Mouse (Mus musculus): ENCODE results near the gene Armc5. TPM values are rescaled to one million over a fixed set of nuclear protein-coding genes. Genes with fewer than 3 reads are reported as not detected.

The Armc5 gene
- polyA plus RNA-seq (2014; fragmentation: Illumina TruSeq; extraction: RNeasy Lipid Tissue Mini Kit (QIAGEN cat#74804); ENCODE audit: low read depth, low replicate concordance): 0.70 TPM

GRCm38 (mm10) chr7:128236856-128237592, at the start of gene Armc5:
TSS of gene Armc5 (plus strand) at chr7:128237342.

DNA sequence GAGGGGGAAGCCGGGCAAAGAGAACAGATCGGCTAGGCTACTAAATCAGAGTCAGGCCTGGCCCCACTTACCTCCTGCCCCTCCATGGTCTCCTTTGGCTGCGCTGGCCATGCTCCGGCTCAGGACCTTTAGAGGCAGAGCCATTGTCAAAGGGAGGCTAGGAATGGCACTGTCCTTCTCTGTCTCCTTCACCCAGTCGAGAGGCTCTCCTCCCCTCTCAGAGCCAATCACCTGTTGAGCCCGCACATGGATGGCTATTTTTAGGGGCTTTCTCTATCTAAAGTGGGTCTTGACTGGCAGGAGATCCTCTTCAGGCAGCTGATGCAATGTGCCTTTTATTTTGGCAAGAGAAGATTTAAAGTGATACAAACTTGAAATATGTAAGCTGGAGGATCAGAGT, 31.0 kb upstream of the Armc5 start, which contains the start of gene Cox6a2:
Gene Cox6a2, minus strand, starts transcription at position 236 of the 400 bp plus-strand sequence.

GRCm38 (mm10) chr7:128237927-128238778, 1.0 kb downstream of the Armc5 start, which contains the start of gene 9130023H24Rik:
TSS of gene 9130023H24Rik (minus strand) at chr7:128238031.

DNA sequence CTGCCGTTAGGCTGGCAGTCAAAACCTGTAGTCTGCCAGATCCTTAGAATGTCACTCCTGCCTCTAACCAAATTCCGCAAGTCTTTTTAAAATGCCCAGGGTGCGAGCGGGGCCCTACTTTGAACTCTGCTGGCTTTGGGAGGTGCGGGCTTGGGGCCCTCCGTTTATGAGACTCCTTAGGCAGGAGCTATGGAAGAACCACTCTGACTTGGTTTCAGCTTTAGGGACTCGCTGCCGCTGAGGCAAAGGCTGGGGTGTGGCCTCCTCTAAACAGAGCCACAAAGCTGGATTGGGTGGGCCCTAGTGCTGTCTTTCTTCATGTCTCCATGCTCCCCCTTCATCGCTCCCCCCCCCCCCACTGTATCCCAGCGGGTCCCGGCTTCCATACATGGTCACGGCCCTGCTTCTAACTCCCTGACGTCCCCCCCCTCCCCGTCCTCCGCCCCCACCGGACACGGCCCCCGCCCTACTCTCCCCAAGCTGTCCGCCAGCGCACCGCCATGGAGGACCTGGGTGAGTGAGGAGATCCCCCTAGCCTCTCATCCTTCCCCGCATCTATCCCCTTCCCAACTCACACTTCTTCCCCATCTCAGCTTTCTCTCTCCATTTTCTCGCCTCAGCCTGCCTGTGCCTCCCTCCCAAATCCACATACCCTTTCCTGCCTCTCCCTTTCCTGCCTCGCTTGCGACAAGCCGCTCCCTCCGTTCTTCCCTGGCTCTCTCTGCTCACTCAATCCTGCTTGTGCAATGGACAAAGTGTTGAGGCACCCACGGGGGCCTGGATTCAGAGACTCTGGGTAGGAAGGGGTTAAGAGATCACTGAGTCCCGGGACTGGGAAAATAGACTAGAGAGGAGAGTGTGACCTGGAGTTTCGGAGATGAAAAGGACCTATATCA, 9.6 kb downstream of the Armc5 start, which contains the start of gene Tgfb1i1:
Gene Tgfb1i1, plus strand, starts transcription at position 317 of the 896 bp plus-strand sequence.

GRCm38 (mm10) chr7:128265411-128265810, 28.3 kb downstream of the Armc5 start, which contains the start of gene Slc5a2:
TSS of gene Slc5a2 (plus strand) at chr7:128265657.

Other genes starting within 250 kb of the Armc5 start
- 2.3 TPM for gene Pycard, start 243.5 kb upstream of the Armc5 start, polyA plus RNA-seq (2014; fragmentation: Illumina TruSeq; extraction: RNeasy Lipid Tissue Mini Kit (QIAGEN cat#74804); ENCODE audit: low read depth, low replicate concordance)
- not detected for gene Trim72, start 233.4 kb upstream of the Armc5 start, polyA plus RNA-seq (2014; fragmentation: Illumina TruSeq; extraction: RNeasy Lipid Tissue Mini Kit (QIAGEN cat#74804); ENCODE audit: low read depth, low replicate concordance)
- 4.1 TPM for gene Itgam, start 174.7 kb upstream of the Armc5 start, polyA plus RNA-seq (2014; fragmentation: Illumina TruSeq; extraction: RNeasy Lipid Tissue Mini Kit (QIAGEN cat#74804); ENCODE audit: low read depth, low replicate concordance)
- gene Gm49368, start 174.7 kb upstream of the Armc5 start, polyA plus RNA-seq (2014; fragmentation: Illumina TruSeq; extraction: RNeasy Lipid Tissue Mini Kit (QIAGEN cat#74804); ENCODE audit: low read depth, low replicate concordance): not detected
- gene Itgax, start 107.8 kb upstream of the Armc5 start, polyA plus RNA-seq (2014; fragmentation: Illumina TruSeq; extraction: RNeasy Lipid Tissue Mini Kit (QIAGEN cat#74804); ENCODE audit: low read depth, low replicate concordance): 0.99 TPM
- not detected for gene Itgad, start 83.0 kb upstream of the Armc5 start, polyA plus RNA-seq (2014; fragmentation: Illumina TruSeq; extraction: RNeasy Lipid Tissue Mini Kit (QIAGEN cat#74804); ENCODE audit: low read depth, low replicate concordance)
- not detected for gene Cox6a2, start 31.0 kb upstream of the Armc5 start, polyA plus RNA-seq (2014; fragmentation: Illumina TruSeq; extraction: RNeasy Lipid Tissue Mini Kit (QIAGEN cat#74804); ENCODE audit: low read depth, low replicate concordance)
- gene 9130023H24Rik, start 689 bp downstream of the Armc5 start, polyA plus RNA-seq (2014; fragmentation: Illumina TruSeq; extraction: RNeasy Lipid Tissue Mini Kit (QIAGEN cat#74804); ENCODE audit: low read depth, low replicate concordance): 5.8 TPM
- 3.3 TPM for gene Tgfb1i1, start 9.5 kb downstream of the Armc5 start, polyA plus RNA-seq (2014; fragmentation: Illumina TruSeq; extraction: RNeasy Lipid Tissue Mini Kit (QIAGEN cat#74804); ENCODE audit: low read depth, low replicate concordance)
- not detected for gene Slc5a2, start 28.3 kb downstream of the Armc5 start, polyA plus RNA-seq (2014; fragmentation: Illumina TruSeq; extraction: RNeasy Lipid Tissue Mini Kit (QIAGEN cat#74804); ENCODE audit: low read depth, low replicate concordance)
- gene BC017158, start 60.8 kb downstream of the Armc5 start, polyA plus RNA-seq (2014; fragmentation: Illumina TruSeq; extraction: RNeasy Lipid Tissue Mini Kit (QIAGEN cat#74804); ENCODE audit: low read depth, low replicate concordance): 4.4 TPM
- gene Rgs10, start 181.4 kb downstream of the Armc5 start, polyA plus RNA-seq (2014; fragmentation: Illumina TruSeq; extraction: RNeasy Lipid Tissue Mini Kit (QIAGEN cat#74804); ENCODE audit: low read depth, low replicate concordance): 17.1 TPM
- gene Tial1, start 224.4 kb downstream of the Armc5 start, polyA plus RNA-seq (2014; fragmentation: Illumina TruSeq; extraction: RNeasy Lipid Tissue Mini Kit (QIAGEN cat#74804); ENCODE audit: low read depth, low replicate concordance): 222 TPM

Measured in adrenal gland, adult 10 weeks (tissue).